Mouse (Mus musculus) heart, adult 9 months (tissue): ENCODE results near the gene Tnfsf11.

ENCODE experiments used
- DNase-seq, 2 experiments: peaks; one replicate each; pipeline ENCODE4 v3.0.0; 2022; ENCODE audit warnings: low spot score in 2 of 2

Gene Tnfsf11

DNA sequence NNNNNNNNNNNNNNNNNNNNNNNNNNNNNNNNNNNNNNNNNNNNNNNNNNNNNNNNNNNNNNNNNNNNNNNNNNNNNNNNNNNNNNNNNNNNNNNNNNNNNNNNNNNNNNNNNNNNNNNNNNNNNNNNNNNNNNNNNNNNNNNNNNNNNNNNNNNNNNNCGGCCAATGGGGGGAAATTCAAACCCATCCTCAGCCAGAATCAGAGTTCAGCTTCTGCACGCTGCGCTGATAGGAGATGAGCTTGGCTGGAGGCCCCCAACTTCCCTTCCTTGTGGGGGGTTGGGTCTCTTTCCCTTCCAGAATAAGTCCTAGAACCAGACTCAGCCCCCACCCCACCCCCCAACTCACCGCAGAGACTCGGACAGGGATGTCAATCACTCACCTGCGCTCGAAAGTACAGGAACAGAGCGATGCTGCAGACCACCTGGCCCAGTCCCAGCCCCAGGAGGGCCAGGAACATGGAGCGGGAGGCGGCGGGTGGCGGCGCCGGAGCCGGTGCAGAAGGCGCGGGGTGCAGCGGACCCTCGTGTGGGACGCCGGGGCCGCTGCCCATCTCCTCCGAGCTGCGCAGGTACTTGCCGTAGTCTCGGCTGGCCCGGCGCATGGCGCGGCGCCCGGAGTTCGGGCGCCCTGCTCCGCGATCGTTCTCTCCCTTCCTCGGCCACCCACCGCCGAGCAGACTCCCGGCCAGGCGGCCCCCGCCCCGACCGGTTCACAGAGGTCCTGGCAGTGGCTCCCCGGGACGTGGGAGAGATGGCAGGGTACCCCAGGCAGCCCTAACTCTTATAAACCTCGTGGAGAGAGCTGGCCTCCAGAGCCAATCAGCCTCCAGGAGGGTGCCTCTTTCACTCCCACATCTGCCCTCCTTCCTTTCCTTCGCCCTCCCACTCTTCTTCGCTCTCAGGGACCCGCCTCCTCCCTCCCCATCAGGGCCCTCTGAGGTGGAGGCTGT lies at the start of gene Tnfsf11:
TSS of gene Tnfsf11 (minus strand) at position 758 of the 952 bp plus-strand sequence.
- no peak for DNase-seq

DNA sequence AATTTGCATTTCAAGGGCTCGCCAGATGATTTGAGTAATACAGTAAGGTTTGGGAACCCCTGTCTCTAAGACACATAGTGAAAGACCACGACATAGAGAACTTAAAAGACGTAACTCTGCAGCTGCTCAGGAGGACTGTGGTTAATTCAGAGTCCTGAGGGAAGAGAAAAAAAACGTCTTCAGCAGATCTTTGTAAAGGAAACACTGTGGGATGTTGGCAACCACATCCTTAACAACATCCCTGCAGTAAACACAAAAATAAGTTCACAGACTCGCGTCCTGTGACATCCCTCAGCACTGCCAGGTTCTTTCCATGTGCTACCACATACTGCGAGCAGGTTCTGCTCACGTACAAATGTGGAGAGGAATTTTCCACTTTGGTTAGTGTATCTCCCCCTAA lies 48.9 kb upstream of the Tnfsf11 start:
- DNase-seq: no peak

DNA sequence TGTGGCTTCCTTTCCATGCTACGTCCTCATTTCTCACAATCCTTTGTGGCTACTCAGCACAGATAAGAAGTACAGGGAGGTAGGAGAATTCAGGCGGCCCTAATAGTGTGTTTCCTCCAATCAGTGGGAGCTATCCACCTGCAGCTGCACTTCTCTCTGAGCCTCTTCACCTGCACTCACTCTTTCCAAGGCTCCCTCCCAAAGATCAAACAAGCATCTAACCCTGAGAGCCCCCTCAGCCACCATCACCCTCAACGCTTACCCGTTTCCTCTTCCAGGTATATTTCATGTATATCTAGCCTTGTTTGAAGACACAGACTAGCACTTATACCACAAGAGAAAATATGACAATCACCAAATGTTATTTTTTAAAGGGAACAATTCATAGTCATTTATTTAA lies 47.5 kb upstream of the Tnfsf11 start:
- no peak for DNase-seq

DNA sequence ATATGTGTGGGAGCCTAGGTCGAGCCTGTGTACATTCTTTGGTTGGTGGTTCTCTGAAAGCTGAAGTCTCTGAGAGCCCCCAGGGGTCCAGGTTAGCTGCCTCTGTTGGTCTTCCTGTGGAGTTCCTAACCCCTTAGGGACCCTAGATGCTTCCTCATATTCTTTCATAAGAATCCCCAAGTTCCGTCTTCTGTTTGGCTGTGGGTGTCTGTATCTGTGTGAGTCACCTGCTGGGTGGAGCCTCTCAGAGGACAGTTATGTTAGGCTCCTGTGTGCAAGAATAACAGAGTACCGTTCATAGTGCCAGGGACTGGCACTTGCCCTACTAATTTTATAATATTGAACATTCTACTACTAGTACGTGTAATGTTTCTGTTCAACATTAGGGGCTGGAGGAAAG lies 45.0 kb upstream of the Tnfsf11 start:
- no peak for DNase-seq

DNA sequence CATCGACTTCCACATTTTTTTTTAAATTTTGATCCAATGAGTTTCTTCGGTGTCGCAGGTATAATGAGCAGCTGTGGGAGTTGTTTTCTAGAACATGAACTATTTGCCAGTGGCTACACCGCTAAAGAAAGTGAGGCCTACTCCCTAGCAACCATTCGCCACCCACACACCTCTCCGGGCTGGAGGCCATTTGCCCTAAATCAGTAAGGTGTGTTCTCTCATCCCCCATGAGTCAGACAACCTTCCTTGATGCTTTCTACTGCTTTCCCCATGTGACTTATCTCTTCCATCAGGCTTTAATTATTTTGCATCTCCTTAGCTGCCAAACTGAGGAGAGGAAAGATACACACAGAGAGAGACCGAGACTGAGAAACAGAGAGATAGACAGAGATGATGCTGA lies 43.7 kb upstream of the Tnfsf11 start:
- DNase-seq: no peak

DNA sequence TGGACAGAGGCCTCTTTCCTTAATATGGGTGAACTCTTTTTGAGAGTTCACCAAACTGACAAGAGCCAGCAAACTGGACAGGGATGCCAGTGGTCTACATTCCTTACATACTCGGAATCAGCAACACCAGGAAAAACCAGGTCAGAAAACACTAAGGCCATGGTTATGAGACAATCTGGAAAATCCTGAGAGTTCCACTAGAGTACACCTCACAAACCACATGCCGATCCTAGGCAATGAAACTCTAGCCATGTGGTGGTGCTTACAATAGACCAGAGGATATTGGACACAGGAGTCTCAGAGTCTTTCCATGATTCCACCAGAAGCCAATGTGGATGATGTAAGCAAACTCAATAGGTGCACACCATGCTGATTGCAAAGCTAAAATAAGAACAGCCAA lies 39.9 kb upstream of the Tnfsf11 start:
- DNase-seq: no peak

DNA sequence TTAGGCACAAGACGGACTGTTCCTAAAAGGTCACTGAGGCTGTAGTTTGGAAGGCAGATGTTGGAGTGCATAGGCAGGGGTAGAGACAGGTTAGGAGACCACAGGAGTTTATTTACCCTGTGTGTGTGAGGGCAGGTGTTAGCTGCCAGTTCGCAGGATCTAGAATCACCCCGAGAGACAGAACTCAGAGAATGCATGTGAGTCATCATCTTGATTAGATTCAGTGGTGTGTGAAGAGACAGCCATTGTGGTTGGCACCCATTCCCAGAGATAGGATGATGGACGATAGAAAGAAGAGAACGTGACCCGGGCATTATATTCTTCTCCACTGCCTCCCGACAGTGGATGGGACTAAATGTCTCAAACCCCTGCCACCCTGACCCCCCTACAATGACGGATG lies 35.2 kb upstream of the Tnfsf11 start:
- DNase-seq: no peak

DNA sequence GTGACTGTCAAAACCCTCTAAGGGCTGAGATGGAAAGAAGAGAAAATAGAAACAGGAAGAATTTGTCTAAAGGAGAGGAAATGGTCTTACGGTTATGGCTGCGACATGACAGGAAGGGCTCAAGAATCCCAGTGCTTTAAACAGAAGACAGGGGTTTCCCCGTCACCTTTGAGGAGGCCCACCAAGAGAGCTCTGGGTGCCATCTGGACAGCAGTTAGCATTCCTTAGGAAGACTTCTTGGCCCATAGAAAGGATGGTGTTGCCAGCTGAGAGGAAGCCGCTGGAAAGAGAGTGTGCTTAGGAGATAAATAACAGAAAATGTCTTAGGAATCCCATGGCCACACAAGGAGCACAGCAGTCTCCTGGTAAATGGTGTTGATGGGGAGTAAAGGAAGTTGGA lies 34.3 kb upstream of the Tnfsf11 start:
- DNase-seq: no peak

DNA sequence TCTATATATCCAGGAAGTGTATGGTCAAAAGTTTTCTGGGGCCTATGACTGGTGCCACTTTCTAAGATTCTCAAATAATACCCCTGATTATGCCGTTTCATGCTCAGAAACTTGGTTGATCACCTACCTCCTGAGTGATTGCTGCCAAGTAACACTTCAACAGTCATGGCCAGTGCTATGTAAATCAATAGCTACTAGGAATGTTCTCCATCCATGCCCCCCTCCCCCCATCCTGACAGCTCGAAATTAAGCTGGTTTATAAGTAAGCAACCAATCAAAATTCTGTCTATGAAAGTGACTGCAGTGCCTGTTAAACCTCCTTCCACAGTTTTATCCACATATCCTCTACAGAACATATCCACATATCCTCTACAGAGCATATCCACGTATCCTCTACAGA lies 25.5 kb upstream of the Tnfsf11 start:
- DNase-seq: no peak

DNA sequence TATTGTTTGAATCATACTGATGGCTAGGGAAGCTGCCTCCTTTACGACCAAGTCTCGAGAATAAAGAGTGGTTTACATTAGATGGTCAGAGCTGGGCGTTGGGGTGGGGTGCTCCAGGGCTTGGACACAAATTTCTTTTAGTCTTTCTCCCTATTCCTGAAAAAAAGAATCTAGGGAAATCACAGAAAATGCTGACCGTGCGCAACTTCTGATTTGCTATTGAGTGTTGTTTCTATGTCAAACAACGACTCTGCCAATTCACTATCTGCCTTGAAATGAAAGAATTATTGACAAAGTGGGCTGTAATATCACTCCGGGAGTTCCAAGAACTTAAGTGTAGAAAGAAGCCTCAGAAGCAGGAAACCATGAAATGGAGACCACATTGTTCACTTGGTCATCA lies 23.5 kb upstream of the Tnfsf11 start:
- no peak for DNase-seq

DNA sequence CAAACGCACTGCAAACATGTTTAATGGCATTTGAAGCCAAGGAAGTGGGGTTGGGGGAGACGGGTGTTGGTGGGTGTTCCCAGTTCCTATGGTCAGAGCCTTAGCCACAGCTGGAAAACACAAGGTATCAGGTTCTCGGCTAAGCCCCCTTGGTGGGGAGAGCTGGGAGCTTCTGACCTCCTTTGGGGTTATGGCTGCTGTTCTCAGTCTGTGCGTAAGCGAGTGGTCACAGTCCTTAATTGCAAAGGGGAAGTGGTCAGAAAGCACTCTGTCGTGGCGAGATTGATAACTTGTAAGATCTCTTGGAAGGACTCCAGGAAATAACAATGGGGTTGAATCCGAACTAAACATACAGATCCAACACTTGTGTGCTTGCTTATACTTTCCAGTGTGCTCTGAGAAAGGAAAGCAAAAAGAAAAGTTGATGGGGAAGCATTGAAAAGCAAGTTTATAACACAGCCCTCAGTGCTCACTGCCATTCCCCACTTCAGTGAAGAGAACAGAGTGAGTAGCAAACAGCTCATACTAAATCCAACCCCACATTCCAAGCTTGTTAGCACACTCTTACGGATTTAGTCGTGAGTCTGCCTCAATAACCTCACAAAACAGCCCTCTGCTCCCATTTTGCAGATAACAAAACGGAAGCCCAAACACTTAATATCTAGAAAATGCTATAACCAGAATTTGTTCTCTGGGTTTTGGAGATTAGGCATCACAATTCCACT lies 22.9 kb upstream of the Tnfsf11 start:
- DNase-seq: no peak

DNA sequence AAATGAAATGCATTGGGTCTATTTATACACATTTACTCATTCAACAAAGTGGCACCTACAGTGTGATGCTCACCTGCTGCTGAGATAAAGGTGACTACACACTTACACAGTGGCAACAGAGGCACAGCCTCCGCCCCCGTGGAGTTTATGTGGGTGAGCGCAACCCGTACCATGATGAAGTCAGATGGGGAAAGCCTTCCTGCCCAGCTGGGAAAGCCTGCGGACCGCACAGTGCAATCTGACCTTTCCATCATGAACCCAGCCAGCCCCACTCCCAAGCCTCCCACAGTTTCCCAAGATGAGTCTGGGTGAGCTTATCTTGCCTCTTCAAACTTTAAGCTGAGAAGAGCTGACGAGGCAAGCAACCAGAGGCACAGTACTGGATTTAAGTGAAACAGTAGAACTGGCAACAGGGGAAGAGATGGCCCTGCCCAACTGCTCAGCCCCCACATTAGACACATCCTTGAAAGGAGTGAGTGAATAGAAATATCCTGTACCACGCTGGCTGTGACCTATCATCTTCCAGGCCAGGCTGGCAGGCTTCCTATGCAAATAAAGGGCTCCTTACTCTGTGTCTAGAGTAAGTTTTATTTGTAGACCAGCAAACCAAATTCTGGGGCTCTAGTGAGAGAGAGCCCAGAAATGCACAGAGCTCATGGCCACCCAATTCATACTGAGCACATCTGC lies 22.1 kb upstream of the Tnfsf11 start:
- DNase-seq: no peak

DNA sequence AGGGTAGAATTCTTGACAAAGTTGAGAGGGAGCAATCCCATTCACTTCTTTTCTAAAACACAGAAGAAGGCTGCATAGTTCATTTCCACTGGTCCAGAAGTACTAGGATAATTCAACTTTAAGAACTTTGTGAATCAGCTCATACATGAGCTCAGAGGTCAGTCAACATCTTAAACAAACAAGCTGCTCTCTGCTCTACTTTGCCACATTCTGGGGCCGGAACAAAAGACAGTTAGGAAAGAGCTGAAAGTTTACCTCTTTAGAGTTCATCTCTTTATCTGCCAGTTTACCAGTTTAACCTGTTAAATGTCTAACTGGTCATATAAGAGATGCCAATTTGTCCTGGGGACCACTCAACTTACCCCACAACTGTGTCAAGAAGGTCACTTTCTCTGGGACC lies 15.5 kb upstream of the Tnfsf11 start:
- no peak for DNase-seq

DNA sequence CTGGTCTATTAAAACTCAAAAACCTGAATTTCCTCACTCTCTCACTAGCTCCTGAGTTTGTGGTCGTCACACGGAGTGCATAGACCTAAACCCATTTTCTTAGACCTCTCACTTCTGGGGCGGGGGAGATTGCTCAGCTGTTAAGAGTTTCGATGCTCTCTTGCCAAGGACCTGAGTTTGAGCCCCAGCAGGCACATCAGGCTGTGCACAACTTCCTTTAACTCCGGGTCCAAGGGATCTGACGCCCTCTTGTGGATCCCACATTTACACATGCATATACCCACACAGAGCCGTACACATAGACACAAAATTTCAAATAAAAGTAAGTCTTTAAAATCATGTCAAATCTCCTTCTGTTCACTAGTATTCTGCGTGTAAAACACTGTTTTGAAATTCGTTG lies 15.1 kb upstream of the Tnfsf11 start:
- DNase-seq: no peak

DNA sequence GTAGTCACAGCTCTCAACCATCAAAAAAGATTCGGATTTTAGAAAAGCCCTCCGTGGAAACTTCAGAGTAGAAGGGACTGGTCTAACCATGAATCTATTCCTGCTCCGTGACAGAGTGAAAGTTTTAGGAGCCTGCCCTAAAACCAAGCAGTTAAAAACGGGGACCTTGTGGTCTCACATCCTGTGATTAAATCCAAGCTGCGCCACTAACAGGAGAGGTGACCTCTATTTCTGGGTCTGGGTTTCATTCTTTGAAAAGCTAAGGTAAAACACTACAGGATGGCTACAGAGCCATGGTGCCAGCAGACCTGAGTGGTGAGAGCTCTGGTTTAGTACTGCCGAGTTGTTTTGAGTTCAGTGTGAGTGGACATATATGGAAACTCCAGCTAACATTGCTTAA lies 12.4 kb upstream of the Tnfsf11 start:
- DNase-seq: no peak

DNA sequence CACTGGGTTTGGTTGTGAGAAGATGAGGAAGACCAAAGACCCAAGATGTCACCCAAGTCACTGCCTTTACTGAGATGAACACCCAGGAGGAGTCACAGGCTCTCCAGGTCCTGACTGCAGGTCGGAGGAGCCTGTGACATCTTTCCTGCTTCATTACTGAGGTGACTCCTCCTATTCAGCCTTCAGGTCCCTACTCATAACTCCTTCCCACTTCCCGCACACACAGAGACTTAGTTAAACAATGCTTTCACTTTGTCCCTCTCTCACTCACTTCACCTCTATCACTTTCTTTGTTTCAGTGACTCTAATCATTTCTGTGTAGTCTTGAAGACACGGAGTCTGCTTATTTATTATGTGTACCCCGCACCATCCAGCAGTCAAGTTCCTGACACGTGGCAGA lies 11.7 kb upstream of the Tnfsf11 start:
- no peak for DNase-seq

DNA sequence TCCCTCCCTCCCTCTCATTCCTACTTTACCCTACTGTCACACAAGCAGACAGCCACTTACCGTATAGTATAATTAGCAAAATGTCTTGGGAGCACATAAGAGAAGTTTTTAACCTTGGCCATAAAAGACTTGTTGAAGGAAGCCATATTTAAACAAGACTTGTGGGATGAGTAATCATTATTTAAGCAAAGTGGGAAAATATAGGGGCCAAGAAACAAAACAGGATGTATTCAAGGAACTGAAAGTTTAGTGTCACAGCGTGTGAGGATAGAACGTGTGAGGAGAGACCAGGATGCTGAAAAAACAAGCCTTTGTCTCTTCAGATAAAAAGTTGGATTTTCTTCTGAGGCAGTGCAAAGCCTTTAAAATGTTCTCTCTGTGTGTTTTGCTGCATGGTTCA lies 11.2 kb upstream of the Tnfsf11 start:
- DNase-seq: no peak

DNA sequence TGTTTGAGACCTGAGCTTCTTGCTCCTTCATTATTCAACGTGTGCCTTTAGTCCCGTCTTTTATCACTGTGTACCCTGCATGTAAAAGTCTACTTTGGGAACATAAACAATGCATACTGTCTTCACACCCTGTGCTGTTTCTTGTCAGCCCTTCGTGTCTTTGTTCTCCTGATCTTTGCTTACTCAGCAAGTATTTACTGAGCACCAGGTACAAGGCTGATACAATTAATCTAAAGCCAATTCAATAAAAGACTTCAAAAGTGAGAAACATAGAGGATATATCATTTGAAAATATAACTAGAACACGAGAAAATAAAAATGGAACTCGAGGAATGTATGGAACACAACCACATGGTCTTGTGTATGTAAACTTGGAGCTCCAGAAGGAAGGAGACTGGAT lies 9.8 kb upstream of the Tnfsf11 start:
- DNase-seq: no peak

DNA sequence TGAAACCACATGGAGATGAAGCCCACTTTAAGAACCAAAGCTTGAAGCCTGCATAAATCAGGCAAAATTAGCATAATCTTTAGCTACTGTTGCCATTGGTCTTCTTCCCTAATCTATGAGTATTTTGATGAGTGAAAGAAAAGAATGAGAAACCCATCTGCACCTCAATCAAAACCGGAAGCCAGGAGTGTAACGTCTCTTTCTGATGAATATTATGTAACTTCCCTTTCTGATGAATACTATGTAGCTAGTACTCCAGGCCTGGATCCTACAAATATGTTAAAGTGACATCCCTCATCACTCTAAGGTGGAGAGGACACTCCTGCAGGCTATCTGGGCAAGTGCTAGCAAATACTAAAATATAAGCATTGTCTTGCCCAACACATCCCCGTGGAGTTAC lies 6.9 kb downstream of the Tnfsf11 start:
- DNase-seq: no peak

DNA sequence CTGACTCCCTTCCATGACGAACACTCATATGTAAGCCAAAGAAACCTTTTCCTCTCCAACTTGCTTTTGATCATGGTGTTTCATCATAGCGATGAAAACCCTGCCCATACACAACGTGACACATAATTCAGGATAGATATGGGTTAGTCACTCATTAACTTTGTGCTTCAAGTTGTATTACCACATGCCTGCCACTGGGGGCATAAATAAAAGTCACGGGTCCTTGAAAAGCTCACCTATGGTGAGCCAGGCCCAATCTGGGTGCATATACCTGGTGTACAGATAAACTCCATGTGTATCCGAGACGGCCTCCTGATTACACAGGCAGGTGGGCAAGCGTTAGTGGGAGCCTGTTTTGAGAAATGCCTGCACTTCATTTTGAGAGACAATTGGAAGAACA lies 15.2 kb downstream of the Tnfsf11 start:
- DNase-seq: no peak

DNA sequence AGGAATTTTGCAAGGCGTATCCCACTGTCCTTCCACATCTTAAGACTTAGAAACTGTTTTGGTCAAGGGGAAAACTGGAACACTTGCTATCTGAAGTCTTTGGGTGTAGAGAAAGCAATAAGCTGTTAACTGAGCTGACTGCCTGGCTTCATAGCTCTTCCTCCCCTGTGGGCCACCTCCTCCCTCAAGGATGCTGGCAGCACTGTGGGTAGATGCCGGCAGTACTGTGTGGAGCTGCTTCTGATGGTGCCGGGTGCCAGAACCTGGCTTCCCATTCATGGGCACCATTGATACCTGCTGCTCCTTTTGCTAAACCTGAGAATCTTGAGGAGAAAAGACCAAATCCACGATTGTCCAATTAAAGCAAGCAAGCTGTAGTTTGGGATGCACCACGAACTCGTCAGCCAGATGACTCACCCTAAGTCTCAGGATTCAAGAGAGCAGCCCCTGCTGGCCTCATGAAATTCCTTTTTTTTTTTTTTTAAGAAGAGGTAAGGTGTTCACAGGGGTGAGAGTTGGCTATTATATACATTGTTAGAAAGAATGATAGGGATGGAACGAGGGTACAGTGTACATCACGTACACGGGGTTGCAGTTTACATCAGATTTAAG lies 17.8 kb downstream of the Tnfsf11 start:
- no peak for DNase-seq

DNA sequence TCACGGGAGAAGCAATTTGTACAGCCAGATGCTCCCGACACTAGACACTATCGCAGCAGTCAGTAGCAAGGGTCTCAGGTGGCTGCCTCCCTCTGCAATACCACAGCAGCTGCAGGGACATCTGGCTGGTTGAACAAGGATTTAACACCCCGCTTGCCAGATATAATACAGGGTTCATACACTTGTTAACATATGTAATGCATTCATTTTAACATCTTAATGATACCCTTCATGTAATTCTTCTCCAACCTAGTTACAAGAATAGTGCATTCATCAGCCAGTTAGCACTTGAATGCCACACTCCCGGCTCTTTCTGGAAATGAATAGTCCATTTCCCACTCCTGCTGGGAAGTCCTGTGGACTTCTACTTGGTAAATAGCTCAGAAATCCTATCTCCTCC lies 18.9 kb downstream of the Tnfsf11 start:
- DNase-seq: no peak
